Mouse (Mus musculus): ENCODE data around the gene Ccar1.
"Not testable (repeated sequence)": the region's sequence is repeated elsewhere in the genome, so short reads cannot be mapped to it uniquely, and the experiment has no call there.

Gene Ccar1

GRCm38 (mm10) chr10:62725771-62726687, 66.1 kb downstream of the Ccar1 start, which contains the start of gene Stox1:
Stox1 (minus strand) TSS chr10:62726128.
- no peak for DNase-seq (ENCODE audit: low read depth, low spot score)

DNA sequence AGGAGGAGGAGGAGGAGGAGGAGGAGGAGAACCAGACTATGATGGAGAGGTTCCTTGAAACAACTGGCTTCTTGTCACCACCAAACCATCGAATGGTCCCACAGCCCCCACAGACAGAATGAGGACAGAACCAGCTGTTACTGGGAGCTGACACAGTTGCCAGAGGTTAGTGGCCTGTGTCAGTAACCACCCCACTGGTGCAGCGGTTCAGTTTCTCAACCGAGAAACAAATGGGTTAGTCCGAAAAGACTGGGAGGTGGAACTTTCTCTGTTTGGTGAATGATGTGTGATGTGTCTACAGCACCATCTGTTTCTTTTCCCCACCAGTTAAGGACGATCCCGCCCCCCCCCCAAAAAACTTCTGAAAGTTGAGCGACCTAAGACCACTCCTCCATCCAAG, 67.2 kb downstream of the Ccar1 start:
- no peak for DNase-seq (ENCODE audit: low read depth, low spot score)

- no peak for DNase-seq (ENCODE audit: low read depth, low spot score)
Measured at GRCm38 (mm10) chr10:62722701-62723100, 69.4 kb downstream of the Ccar1 start.

DNA sequence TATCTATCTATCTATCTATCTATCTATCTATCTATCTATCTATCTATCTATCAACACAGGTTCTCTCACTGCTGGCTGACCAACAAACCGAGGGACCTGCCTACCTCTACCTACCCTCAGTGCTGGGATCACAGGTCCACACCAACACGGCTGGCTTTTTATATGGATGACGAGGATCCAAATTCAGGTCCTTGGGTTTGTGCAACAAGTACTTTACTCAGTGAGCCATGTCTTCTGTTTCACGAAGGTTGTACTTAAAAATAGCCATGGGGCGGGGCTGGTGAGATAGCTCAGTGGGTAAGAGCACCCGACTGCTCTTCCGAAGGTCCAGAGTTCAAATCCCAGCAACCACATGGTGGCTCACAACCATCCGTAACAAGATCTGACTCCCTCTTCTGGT, 71.5 kb downstream of the Ccar1 start:
- not testable (repeated sequence) for DNase-seq (ENCODE audit: low read depth, low spot score)

GRCm38 (mm10) chr10:62713457-62713856, 78.6 kb downstream of the Ccar1 start:
- no peak for DNase-seq (ENCODE audit: low read depth, low spot score)

- no peak for DNase-seq (ENCODE audit: low read depth, low spot score)
Measured at GRCm38 (mm10) chr10:62703579-62703978, 88.5 kb downstream of the Ccar1 start.

GRCm38 (mm10) chr10:62702436-62702835, 89.7 kb downstream of the Ccar1 start:
- DNase-seq (ENCODE audit: low read depth, low spot score): no peak
